Mouse (Mus musculus) MN1 (cell line): ENCODE measurements at regions not wholly inside any gene's neighbourhood (a gene's known extent, or its start where the extent isn't known, plus 50 kb on each side); places are given as distances from the start of the nearest gene placed in this dataset.
"Not testable (repeated sequence)": the region's sequence is repeated elsewhere in the genome, so short reads cannot be mapped to it uniquely, and the experiment has no call there.

Experiments
- DNase-seq: peaks from one replicate; pipeline ENCODE4 v3.0.0-alpha.2; 2016; ENCODE audit warnings: low spot score

GRCm38 (mm10) chr13:115911524-115912459 lies 397.7 kb downstream of the Isl1 start:
- DNase-seq, result no peak

GRCm38 (mm10) chr13:115910866-115911449 lies 398.5 kb downstream of the Isl1 start:
- DNase-seq, result no peak

DNA sequence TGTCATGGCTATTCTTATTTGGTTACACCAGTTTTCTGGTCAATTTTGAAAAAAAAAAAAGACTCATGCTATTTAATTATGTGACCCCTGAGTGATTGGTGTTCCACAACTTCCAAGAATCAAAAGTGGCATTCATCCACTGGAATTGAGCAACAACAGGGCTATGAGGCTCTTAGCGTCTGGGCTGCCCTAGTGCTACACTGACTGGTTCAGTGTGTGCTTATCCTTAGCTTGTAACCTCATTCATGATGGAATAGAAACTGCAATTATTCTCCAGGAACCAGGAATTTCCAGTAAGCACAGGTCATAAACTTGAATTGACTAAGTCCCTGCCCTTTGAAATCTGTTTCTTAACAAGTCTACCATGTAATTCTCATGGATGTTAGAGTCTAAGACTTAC lies 428.9 kb downstream of the Isl1 start:
- no peak for DNase-seq

DNA sequence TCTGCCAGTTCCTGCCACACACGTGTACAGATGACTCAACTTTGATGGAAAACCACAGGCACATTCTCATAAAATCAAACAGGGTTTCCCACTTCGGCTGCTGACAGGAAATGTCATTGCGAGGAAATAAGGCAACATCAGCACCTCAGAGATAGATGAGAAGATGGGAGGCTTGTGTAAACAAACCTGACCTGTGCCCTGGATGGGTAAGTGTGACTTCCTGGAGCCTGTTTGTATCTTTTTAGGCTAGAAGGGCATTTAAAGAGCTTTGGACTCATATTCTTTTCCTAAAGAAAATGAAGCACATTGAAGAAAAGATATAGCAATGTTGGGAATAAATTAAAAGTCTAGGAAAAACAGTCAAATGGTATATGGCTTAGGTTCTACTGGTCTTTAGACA lies 449.0 kb downstream of the Isl1 start:
- no peak for DNase-seq

- DNase-seq, result no peak
Measured at GRCm38 (mm10) chr13:115856632-115857031, 452.9 kb downstream of the Isl1 start.

- peak; percentile 34 for DNase-seq
Measured at GRCm38 (mm10) chr13:115852689-115853356, 456.7 kb downstream of the Isl1 start.

GRCm38 (mm10) chr13:115843121-115843520 lies 466.4 kb downstream of the Isl1 start:
- DNase-seq, result no peak

GRCm38 (mm10) chr13:115836203-115836768 lies 473.2 kb downstream of the Isl1 start:
- DNase-seq, result peak; percentile 38

DNA sequence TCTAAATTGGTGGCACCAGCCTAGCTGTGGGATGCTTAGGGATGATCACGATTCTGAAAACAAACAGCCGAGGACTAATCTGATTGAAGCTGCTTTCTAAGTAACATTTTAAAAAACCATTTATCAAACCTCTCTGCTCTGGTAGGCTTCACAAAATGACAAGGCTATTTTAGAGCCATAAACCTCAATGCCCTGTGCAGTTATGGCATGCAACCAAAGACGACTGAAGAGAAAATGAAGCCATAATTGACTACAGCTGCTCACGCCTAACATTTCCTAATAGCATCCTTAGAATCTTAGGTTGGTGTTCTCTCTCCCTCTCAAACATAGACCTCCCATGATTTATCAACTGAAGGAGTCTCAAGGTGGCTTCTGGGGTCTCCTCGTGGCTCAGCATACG lies 484.3 kb downstream of the Isl1 start:
- peak; percentile 80 for DNase-seq

- DNase-seq, result no peak
Measured at GRCm38 (mm10) chr13:115822527-115822926, 487.0 kb downstream of the Isl1 start.

DNA sequence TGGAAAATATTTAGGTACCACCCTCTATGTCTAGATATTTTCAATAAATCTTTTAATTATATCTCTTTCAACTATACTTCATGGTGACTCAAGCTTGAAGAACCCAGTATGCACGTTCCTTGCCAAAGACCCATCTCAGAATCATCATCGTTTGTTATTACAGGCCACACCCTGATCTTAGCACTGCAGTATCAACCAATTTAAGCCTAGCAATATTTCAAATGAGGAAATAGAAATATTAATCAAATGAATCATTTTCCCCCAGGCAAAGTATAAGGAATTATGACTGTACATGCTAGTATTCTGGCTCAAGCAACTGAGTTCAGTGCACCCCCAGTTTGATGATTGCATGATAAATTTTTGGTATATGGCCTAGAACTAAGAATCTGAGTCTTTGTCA lies 495.3 kb downstream of the Isl1 start:
- no peak for DNase-seq

- DNase-seq, result no peak
Measured at GRCm38 (mm10) chr13:115799294-115799693, 510.2 kb downstream of the Isl1 start.

GRCm38 (mm10) chr13:115751271-115751670 lies 558.2 kb downstream of the Isl1 start:
- DNase-seq, result no peak

DNA sequence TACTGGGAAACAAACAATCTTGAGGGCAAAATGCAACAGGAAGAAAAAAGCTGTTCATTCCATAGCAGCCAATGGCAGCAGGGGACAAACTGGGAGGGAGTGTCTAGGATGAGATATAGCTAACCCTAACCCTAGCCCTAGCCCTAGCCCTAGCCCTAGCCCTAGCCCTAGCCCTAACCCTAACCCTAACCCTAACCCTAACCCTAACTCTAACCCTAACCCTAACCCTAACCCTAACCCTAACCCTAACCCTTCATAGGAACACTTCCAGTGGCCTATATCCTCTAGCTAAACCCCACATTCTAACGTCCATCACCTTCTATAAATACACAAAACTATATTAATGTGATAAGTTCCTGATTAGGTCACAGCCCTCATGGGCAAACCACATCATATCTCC lies 567.4 kb downstream of the Isl1 start:
- DNase-seq, result not testable (repeated sequence)

DNA sequence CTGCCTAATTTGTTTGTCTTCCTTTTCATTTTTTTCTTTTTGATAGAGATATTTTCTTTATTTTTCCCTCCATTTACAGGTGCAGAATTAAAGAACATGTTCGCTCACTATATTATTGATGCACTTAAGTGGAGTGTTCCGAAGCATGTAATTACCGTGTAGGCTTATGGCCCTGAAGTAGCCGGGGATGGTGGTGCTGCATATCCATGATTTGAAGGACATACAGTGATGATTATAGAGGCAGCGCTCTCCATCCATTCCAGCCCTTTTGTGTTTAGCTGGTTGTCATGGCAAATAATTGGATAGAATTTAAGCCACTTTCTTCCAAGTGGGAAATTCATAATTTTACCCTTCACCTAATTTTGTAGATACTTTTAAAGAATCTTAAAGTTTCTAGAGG lies 581.5 kb downstream of the Isl1 start:
- DNase-seq, result no peak

GRCm38 (mm10) chr13:115725356-115725952 lies 584.0 kb downstream of the Isl1 start:
- DNase-seq, result peak; percentile 53

- no peak for DNase-seq
Measured at GRCm38 (mm10) chr13:115719276-115719675, 590.2 kb downstream of the Isl1 start.

DNA sequence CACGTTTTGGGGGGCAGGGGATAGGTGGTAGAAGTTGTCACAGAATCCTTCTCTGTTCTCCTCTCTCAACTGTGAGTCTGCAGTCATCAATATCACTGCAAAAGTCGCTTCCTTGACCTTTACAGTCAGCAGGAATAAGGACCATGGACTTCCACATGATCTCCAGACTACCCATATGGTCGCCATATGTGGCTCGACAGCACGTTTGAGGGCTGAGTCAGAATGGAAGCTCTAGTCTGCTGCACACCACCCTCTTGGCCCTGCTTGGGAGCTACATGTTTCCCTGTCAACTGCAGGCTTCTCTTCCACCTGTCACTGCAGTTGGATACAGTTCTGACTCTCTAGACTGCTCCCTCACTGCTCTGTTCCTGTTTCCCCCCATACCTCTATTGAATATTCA lies 590.6 kb downstream of the Isl1 start:
- no peak for DNase-seq

DNA sequence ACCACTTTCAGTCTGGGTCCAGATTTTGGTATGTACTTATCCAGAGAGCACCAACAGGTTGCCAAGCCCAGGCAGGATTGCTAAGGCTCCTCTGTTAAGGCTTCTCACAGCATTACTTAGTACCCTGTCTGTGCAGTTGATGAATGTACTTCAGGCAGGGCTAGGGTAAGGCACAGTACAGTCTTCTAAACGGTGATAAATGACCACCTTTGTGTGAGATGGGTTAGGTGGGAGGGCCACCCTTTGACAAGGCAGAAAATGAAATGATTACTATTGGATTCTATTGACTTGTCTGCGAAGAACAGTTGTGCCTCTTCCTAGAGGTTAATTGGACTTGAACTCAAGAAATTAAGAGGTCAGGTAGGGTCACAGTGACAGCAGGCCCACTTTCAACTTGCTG lies 594.4 kb upstream of the Itga1 start:
- no peak for DNase-seq

DNA sequence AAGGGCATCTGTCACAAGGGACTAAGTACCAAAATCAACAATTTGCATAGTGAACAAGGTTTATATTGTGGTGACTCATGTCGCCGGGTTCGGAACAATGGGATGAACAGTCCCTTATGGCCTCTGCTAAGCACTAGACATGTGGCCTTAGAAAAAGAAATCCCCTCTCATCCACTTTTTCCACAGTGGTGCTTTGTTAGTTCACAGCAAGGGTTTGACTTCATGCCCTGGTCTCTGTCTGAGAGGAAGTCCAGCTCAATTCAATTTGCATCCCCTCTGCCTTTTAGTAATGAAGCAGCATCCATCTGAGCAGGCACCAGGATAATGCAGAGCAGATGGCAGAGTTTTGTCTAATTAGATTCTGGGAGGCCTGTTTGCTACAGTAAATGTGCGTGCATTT lies 585.7 kb upstream of the Itga1 start:
- peak; percentile 92 for DNase-seq

DNA sequence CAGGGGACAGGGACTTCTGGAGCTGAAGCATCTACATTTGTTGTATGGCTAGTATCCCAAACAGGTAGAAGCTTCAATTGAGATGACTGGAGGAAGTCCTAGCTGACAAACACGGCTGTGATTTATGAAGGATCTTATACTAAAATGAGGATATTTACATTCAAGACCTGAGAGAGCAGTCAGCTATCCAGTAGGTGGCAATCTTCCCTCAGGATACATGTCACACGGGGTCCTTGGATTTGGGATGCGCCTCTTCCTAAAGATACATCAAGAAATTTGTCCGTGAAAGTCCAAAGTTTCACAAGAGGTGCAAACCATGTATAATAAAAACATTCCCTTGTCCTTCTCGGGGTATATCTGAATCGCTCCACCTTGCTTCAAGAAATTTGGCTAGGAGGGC lies 577.8 kb upstream of the Itga1 start:
- DNase-seq, result peak; percentile 73

DNA sequence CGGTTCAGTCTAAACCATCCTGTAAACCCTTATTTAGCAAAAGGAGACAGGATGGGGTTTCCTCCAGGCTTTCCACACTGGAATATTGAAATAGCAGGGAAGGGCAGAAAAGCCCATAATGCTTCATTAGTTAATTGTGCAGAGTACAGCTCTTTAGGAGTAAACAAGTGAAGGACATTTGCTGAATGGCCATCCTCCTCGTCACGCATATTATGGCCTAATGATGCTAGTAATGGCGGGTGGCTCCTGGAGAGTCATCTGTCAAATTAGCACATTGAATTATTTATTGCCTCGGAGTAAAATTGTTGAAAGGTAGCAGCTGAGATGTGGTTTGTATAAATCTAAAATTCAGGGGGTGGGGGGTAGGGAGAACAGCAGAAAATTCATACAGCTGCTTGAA lies 575.1 kb upstream of the Itga1 start:
- DNase-seq, result no peak
